ENCODE assay signal across 17 mouse cellular contexts in genomic region chr1:150009968-150010628, GRCm38 (mm10). TPM values are rescaled to one million over a fixed set of nuclear protein-coding genes. Genes with fewer than 3 reads are reported as not detected.
DNase-seq lines count a peak whose midpoint lies in the region; ATAC-seq and TF ChIP-seq lines count a peak whose summit lies in the region.
"Had no signal": no experiment of that assay in that cellular context is flagged by ENCODE, and none has a peak within 500 bp of the region (broad histone marks: within the 10 kb centered on the region; RNA-seq: fewer than 3 reads in every experiment).

No protein-coding gene starts in this region.

- no peaks in the 10 kb centered on the region for H3K9me3 ChIP-seq in midbrain, embryonic 11.5 days (ENCODE audit: control insufficient read depth, low read length)
- H3K9me3 ChIP-seq in midbrain, embryonic 10.5 days (replicated peaks) = no peaks in the 10 kb centered on the region
- no peaks in the 10 kb centered on the region for H3K9me3 ChIP-seq in forebrain, embryonic 12.5 days
- H3K9me3 ChIP-seq in hindbrain, embryonic 14.5 days (ENCODE audit: control insufficient read depth, low read length) = no peaks in the 10 kb centered on the region
- no peaks in the 10 kb centered on the region for H3K9me3 ChIP-seq in midbrain, postnatal 0 days (ENCODE audit: low read length)
- H3K9me3 ChIP-seq: embryonic facial prominence, embryonic 15.5 days; lung, embryonic 15.5 days had no signal

- no peak overlapping the region for H3K4me2 ChIP-seq in midbrain, embryonic 11.5 days
- H3K4me2 ChIP-seq in forebrain, embryonic 12.5 days = no peak overlapping the region
- no peak overlapping the region for H3K4me2 ChIP-seq in hindbrain, embryonic 14.5 days (replicated peaks)
- 0 out of 2 replicates have a peak overlapping the region, but pooled peaks have one; percentile 6 for H3K4me2 ChIP-seq in midbrain, postnatal 0 days (ENCODE audit: low read depth, low read length, poor library complexity, severe bottlenecking)
- H3K4me2 ChIP-seq: embryonic facial prominence, embryonic 15.5 days; lung, embryonic 15.5 days had no signal

- H3K36me3 ChIP-seq in midbrain, embryonic 11.5 days (ENCODE audit: control insufficient read depth, insufficient read depth, low read length) = no peaks in the 10 kb centered on the region
- H3K36me3 ChIP-seq in midbrain, embryonic 10.5 days = no peaks in the 10 kb centered on the region
- H3K36me3 ChIP-seq in forebrain, embryonic 12.5 days (replicated peaks) = no peaks in the 10 kb centered on the region
- no peaks in the 10 kb centered on the region for H3K36me3 ChIP-seq in hindbrain, embryonic 14.5 days (replicated peaks; ENCODE audit: control insufficient read depth, insufficient read depth)
- no peaks in the 10 kb centered on the region for H3K36me3 ChIP-seq in midbrain, postnatal 0 days (ENCODE audit: insufficient read depth, low read length)
- H3K36me3 ChIP-seq: embryonic facial prominence, embryonic 15.5 days; lung, embryonic 15.5 days had no signal

- DNase-seq in midbrain, embryonic 11.5 days (ENCODE audit: low spot score, missing footprints) = no peak
- no peak for DNase-seq in midbrain, embryonic 10.5 days (ENCODE audit: low spot score)
- no peak for DNase-seq in hindbrain, embryonic 14.5 days (ENCODE audit: low spot score)
- DNase-seq in midbrain, postnatal 0 days (ENCODE audit: low spot score) = no peak
- DNase-seq in layer of hippocampus, adult 9-11 months = no peak
- no peak for DNase-seq in frontal cortex, adult 2 months (ENCODE audit: extremely low spot score in 1 of 2, low spot score in 1 of 2)
- DNase-seq: adrenal gland, postnatal 10 days; cerebellum, postnatal 10 days; kidney, postnatal 4 days; liver; thymus, postnatal 36 days had no signal

- WGBS in midbrain, embryonic 11.5 days = 73% methylated on average over 18 of the region's 18 CpGs
- WGBS in midbrain, embryonic 10.5 days = 71% methylated on average over 18 of the region's 18 CpGs
- 59% methylated on average over 18 of the region's 18 CpGs for WGBS in forebrain, embryonic 12.5 days
- 69% methylated on average over 18 of the region's 18 CpGs for WGBS in hindbrain, embryonic 14.5 days
- 64% methylated on average over 18 of the region's 18 CpGs for WGBS in midbrain, postnatal 0 days

- peak; percentile 85 for ATAC-seq in midbrain, embryonic 11.5 days (ENCODE audit: low FRiP score)
- ATAC-seq in forebrain, embryonic 12.5 days (ENCODE audit: low FRiP score) = peak; percentile 39; the same call in 1 of the 2 replicates
- peak; percentile 62; the same call in 1 of the 2 replicates for ATAC-seq in hindbrain, embryonic 14.5 days (ENCODE audit: low FRiP score)
- ATAC-seq in midbrain, postnatal 0 days (ENCODE audit: low FRiP score) = no peak
- ATAC-seq: CD4-positive, CD25-positive, alpha-beta regulatory T cell, adult 4 months; intestine, embryonic 16.5 days; Patski had no signal

- no peak overlapping the region for H3K4me3 ChIP-seq in midbrain, embryonic 11.5 days (ENCODE audit: low read depth, low read length)
- H3K4me3 ChIP-seq in midbrain, embryonic 10.5 days = no peak overlapping the region
- H3K4me3 ChIP-seq in forebrain, embryonic 12.5 days (replicated peaks) = no peak overlapping the region
- no peak overlapping the region for H3K4me3 ChIP-seq in hindbrain, embryonic 14.5 days (replicated peaks; ENCODE audit: low read length)
- H3K4me3 ChIP-seq in midbrain, postnatal 0 days (ENCODE audit: low read depth, low read length) = no peak overlapping the region
- H3K4me3 ChIP-seq: embryonic facial prominence, embryonic 15.5 days; lung, embryonic 15.5 days had no signal

- no peaks in the 10 kb centered on the region for H3K27me3 ChIP-seq in midbrain, embryonic 11.5 days (ENCODE audit: control insufficient read depth, insufficient read depth, low read length)
- H3K27me3 ChIP-seq in midbrain, embryonic 10.5 days (ENCODE audit: low read depth, poor library complexity, severe bottlenecking) = no peaks in the 10 kb centered on the region
- no peaks in the 10 kb centered on the region for H3K27me3 ChIP-seq in forebrain, embryonic 12.5 days
- H3K27me3 ChIP-seq in hindbrain, embryonic 14.5 days (ENCODE audit: control insufficient read depth, insufficient read depth, low read length) = no peaks in the 10 kb centered on the region
- no peaks in the 10 kb centered on the region for H3K27me3 ChIP-seq in midbrain, postnatal 0 days (ENCODE audit: insufficient read depth, low read length)
- H3K27me3 ChIP-seq: embryonic facial prominence, embryonic 15.5 days; lung, embryonic 15.5 days; Patski had no signal

- H3K4me1 ChIP-seq in midbrain, embryonic 11.5 days (ENCODE audit: control insufficient read depth, insufficient read depth, low read length) = no peaks in the 10 kb centered on the region
- H3K4me1 ChIP-seq in midbrain, embryonic 10.5 days = no peaks in the 10 kb centered on the region
- no peaks in the 10 kb centered on the region for H3K4me1 ChIP-seq in forebrain, embryonic 12.5 days
- no peaks in the 10 kb centered on the region for H3K4me1 ChIP-seq in hindbrain, embryonic 14.5 days (replicated peaks; ENCODE audit: control insufficient read depth, insufficient read depth, low read length)
- no peaks in the 10 kb centered on the region for H3K4me1 ChIP-seq in midbrain, postnatal 0 days (ENCODE audit: insufficient read depth, low read length)
- H3K4me1 ChIP-seq: embryonic facial prominence, embryonic 15.5 days; lung, embryonic 15.5 days had no signal

- no peak for TF ChIP-seq CTCF in midbrain, postnatal 0 days (IDR thresholded peaks at IDR 0.05)

- no peak overlapping the region for H3K27ac ChIP-seq in midbrain, embryonic 11.5 days (ENCODE audit: low read depth, low read length)
- H3K27ac ChIP-seq in midbrain, embryonic 10.5 days (replicated peaks) = no peak overlapping the region; the same call in 1 of the 2 replicates
- no peak overlapping the region for H3K27ac ChIP-seq in forebrain, embryonic 12.5 days
- H3K27ac ChIP-seq in hindbrain, embryonic 14.5 days = no peak overlapping the region
- H3K27ac ChIP-seq in midbrain, postnatal 0 days (ENCODE audit: low read depth, low read length) = no peak overlapping the region
- H3K27ac ChIP-seq: embryonic facial prominence, embryonic 15.5 days; lung, embryonic 15.5 days had no signal

- no peak overlapping the region for H3K9ac ChIP-seq in midbrain, embryonic 11.5 days (ENCODE audit: low read length)
- no peak overlapping the region for H3K9ac ChIP-seq in forebrain, embryonic 12.5 days
- no peak overlapping the region for H3K9ac ChIP-seq in hindbrain, embryonic 14.5 days
- 0 out of 2 replicates have a peak overlapping the region, but pooled peaks have one; percentile 13 for H3K9ac ChIP-seq in midbrain, postnatal 0 days (replicated peaks; ENCODE audit: low read length, poor library complexity, severe bottlenecking)
- H3K9ac ChIP-seq: embryonic facial prominence, embryonic 15.5 days; lung, embryonic 15.5 days had no signal

RNA-seq across cellular contexts. Expression of gene Pla2g4a, which starts 49.0 kb away (rescaled TPM):
- 3.6 and 3.8 TPM in 2 replicates for polyA plus RNA-seq in midbrain, embryonic 11.5 days (2014; fragmentation: Nextera tagmentation; extraction: Ambion mirVana)
- polyA plus RNA-seq in midbrain, embryonic 10.5 days (2016; fragmentation: Nextera tagmentation; extraction: Ambion mirVana) = 4.0 and 4.4 TPM in 2 replicates
- polyA plus RNA-seq in forebrain, embryonic 12.5 days (2016; fragmentation: Nextera tagmentation; extraction: Ambion mirVana) = 2.7 and 3.1 TPM in 2 replicates
- polyA plus RNA-seq in hindbrain, embryonic 14.5 days (2014; fragmentation: Nextera tagmentation; extraction: Ambion mirVana) = 1.9 and 2.1 TPM in 2 replicates
- total RNA-seq in midbrain, postnatal 0 days (2014; rRNA removed) = 0.66 and 0.93 TPM in 2 replicates
- polyA plus RNA-seq in midbrain, postnatal 0 days (2015; fragmentation: Nextera tagmentation; extraction: Ambion mirVana) = 0.81 and 1.3 TPM in 2 replicates
- 3.3 and 3.7 TPM in 2 replicates for polyA plus RNA-seq in frontal cortex, adult 2 months (2012; rRNA removed)
- polyA plus RNA-seq: CD4-positive, CD25-positive, alpha-beta regulatory T cell, adult 4 months had no signal
